Mouse (Mus musculus): ENCODE measurements around the gene Matn4.

The Matn4 gene

GRCm38 (mm10) chr2:164407708-164408107 is 2.7 kb upstream of the Matn4 start:
- peak; percentile 79 for DNase-seq

GRCm38 (mm10) chr2:164405519-164405918 is 559 bp upstream of the Matn4 start:
- no peak for DNase-seq

- peak; percentile 88 for DNase-seq
Measured at GRCm38 (mm10) chr2:164404082-164404990, 624 bp downstream of the Matn4 start.

GRCm38 (mm10) chr2:164403396-164404081 is 1.4 kb downstream of the Matn4 start:
- DNase-seq, result peak; percentile 78

- DNase-seq, result peak; percentile 87
Measured at GRCm38 (mm10) chr2:164402906-164403305, 2.1 kb downstream of the Matn4 start, which contains the start of gene Rbpjl. Gene Rbpjl (plus strand): TSS chr2:164403141.

- no peak for DNase-seq
Measured at GRCm38 (mm10) chr2:164396911-164397310, 8.0 kb downstream of the Matn4 start.

GRCm38 (mm10) chr2:164396076-164396475 is 8.9 kb downstream of the Matn4 start:
- no peak for DNase-seq

- no peak for DNase-seq
Measured at GRCm38 (mm10) chr2:164393126-164393525, 11.8 kb downstream of the Matn4 start.

GRCm38 (mm10) chr2:164389499-164389898 is 15.5 kb downstream of the Matn4 start:
- peak; percentile 88 for DNase-seq

- no peak for DNase-seq
Measured at GRCm38 (mm10) chr2:164389020-164389419, 15.9 kb downstream of the Matn4 start, which contains the start of gene Slpi. Gene Slpi (minus strand): TSS chr2:164389095.

- DNase-seq, result peak; percentile 79
Measured at GRCm38 (mm10) chr2:164386953-164387352, 18.0 kb downstream of the Matn4 start.

- no peak for DNase-seq
Measured at GRCm38 (mm10) chr2:164385927-164386763, 18.8 kb downstream of the Matn4 start.

GRCm38 (mm10) chr2:164383656-164384399 is 21.1 kb downstream of the Matn4 start:
- no peak for DNase-seq

- no peak for DNase-seq
Measured at GRCm38 (mm10) chr2:164382971-164383370, 22.0 kb downstream of the Matn4 start.

GRCm38 (mm10) chr2:164381726-164382125 is 23.2 kb downstream of the Matn4 start:
- DNase-seq, result no peak

GRCm38 (mm10) chr2:164377478-164378426 is 27.2 kb downstream of the Matn4 start:
- DNase-seq, result no peak

GRCm38 (mm10) chr2:164373187-164373586 is 31.8 kb downstream of the Matn4 start:
- DNase-seq, result peak; percentile 59

- peak; percentile 40 for DNase-seq
Measured at GRCm38 (mm10) chr2:164372408-164373053, 32.4 kb downstream of the Matn4 start.

- no peak for DNase-seq
Measured at GRCm38 (mm10) chr2:164371371-164371770, 33.6 kb downstream of the Matn4 start.

- no peak for DNase-seq
Measured at GRCm38 (mm10) chr2:164368620-164369105, 36.3 kb downstream of the Matn4 start.

All from lung, postnatal 36 days (tissue).